Mouse (Mus musculus): ENCODE measurements around the gene Olfr586. TPM values are rescaled to one million over a fixed set of nuclear protein-coding genes. Genes with fewer than 3 reads are reported as not detected.

Gene Olfr586
- polyA plus RNA-seq (2012; rRNA removed): not detected in 2 replicates

DNA sequence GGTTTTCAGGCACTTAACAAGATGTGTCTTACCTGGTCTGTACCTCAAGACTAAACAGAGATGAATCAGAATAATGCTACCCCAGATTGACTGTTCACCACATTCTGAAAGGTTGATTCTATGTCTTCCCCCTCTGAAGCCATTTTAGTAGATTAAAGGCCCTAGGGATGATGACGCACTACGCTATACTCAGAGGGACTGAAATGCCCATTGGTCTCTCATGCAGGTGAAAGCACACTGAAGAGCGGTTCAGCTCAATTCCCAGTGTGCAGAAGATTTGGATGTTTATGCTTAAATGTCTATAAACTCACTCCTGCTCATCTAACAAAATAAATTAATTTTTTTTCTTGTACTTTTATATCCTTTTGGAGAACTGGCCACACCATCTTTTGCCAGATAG is at the start of gene Olfr586:
TSS of gene Olfr586 (minus strand) at position 101 of the 400 bp plus-strand sequence.

DNA sequence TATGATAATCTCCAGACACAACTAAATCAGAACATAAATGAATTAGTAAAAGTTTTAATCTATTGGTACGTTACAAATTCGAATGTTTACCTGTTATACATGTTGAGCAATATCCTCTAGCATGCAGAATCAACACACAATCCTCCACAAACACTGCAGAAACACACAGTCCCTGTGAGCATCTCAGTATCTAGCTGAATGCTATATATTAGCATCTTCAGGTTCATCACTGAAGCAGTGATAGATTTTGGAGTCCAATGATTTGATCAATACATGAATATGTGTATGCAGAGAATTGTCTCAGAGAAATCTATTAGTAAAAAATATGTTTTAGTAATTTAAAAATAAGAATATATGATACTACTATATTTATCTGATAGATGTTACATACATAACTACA is 30.8 kb upstream of the Olfr586 start, which contains the start of gene Olfr589:
TSS of gene Olfr589 (minus strand) at position 101 of the 400 bp plus-strand sequence.

DNA sequence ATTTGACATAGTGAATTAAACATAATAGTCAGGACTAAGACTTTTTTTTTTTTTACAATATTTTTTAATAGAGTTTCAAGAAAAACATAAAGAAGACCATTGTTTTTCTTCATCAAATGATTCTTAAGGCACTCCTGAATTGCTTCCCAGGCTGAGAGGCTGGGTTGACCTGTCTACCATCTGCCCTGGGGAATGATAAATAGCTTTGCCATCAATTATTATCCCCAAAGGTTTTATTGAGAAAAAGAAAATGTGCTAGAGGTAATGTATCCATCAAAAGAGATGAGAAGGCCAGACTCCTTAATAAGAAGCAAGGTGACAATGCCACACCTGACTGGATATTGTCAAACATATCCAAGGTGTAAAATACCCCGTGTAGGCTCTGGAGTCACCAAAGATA is 15.1 kb upstream of the Olfr586 start, which contains the start of gene Olfr588-ps1:
TSS of gene Olfr588-ps1 (plus strand) at position 301 of the 400 bp plus-strand sequence.

DNA sequence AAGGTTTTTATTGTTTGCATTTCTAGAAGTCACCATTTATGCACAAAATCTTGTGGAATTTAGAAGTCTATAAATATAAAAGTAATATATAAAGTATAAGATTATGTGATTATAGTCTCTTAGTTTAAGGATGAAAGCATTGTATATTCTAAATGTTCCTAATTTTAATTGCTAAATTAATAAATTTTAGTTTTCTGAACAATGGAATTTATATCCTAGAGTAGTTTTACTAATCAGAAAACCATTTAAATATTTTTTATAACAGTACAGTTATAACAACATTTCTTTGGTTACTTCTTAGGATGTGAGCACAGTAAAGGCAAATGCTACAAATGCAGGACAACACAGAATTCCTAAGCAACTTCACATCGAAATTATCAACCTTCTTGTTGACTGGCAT is 28.0 kb downstream of the Olfr586 start, which contains the start of gene Olfr585:
TSS of gene Olfr585 (plus strand) at position 301 of the 400 bp plus-strand sequence.

DNA sequence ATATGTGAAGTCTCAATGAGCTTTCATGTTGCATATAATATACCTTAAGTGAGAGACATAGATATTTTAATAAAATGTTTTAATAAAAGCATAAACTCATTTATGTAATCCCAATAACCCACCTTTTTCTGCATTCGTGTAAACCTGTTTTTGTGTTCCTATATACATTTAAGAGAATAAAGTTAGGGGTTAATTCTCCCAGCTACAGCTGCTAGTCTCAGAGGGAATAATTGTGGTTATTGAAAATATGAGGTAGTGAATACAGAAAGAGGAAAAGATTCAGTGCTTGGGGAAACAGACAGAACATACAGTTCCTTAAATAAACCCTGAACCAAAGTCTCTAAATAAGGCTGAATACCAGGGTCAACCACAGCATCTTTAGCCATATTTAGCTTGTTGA is 43.9 kb downstream of the Olfr586 start, which contains the start of gene Olfr584:
TSS of gene Olfr584 (plus strand) at position 301 of the 400 bp plus-strand sequence.

Other genes with a start within 250 kb of the Olfr586 start
- not detected in 2 replicates for gene Olfr568, start 248.5 kb downstream of the Olfr586 start, polyA plus RNA-seq (2012; rRNA removed)
- not detected in 2 replicates for gene Olfr569, start 234.8 kb downstream of the Olfr586 start, polyA plus RNA-seq (2012; rRNA removed)
- gene Olfr570, start 231.1 kb downstream of the Olfr586 start, polyA plus RNA-seq (2012; rRNA removed): 0.05 TPM in 1 of 2 replicates, not detected in the other
- gene Olfr571, start 208.1 kb downstream of the Olfr586 start, polyA plus RNA-seq (2012; rRNA removed): not detected in 2 replicates
- gene Olfr572, start 201.2 kb downstream of the Olfr586 start, polyA plus RNA-seq (2012; rRNA removed): not detected in 2 replicates
- not detected in 2 replicates for gene Olfr573-ps1, start 183.1 kb downstream of the Olfr586 start, polyA plus RNA-seq (2012; rRNA removed)
- gene Olfr574, start 177.2 kb downstream of the Olfr586 start, polyA plus RNA-seq (2012; rRNA removed): not detected in 2 replicates
- gene Olfr575, start 166.9 kb downstream of the Olfr586 start, polyA plus RNA-seq (2012; rRNA removed): not detected in 2 replicates
- not detected in 2 replicates for gene Olfr576, start 163.0 kb downstream of the Olfr586 start, polyA plus RNA-seq (2012; rRNA removed)
- gene Olfr577, start 149.7 kb downstream of the Olfr586 start, polyA plus RNA-seq (2012; rRNA removed): not detected in 2 replicates
- gene Olfr578, start 136.3 kb downstream of the Olfr586 start, polyA plus RNA-seq (2012; rRNA removed): not detected in 2 replicates
- not detected in 2 replicates for gene Olfr582, start 87.6 kb downstream of the Olfr586 start, polyA plus RNA-seq (2012; rRNA removed)
- not detected in 2 replicates for gene Olfr583, start 74.3 kb downstream of the Olfr586 start, polyA plus RNA-seq (2012; rRNA removed)
- not detected in 2 replicates for gene Olfr584, start 43.8 kb downstream of the Olfr586 start, polyA plus RNA-seq (2012; rRNA removed)
- gene Olfr585, start 27.9 kb downstream of the Olfr586 start, polyA plus RNA-seq (2012; rRNA removed): not detected in 2 replicates
- not detected in 2 replicates for gene Olfr588-ps1, start 15.2 kb upstream of the Olfr586 start, polyA plus RNA-seq (2012; rRNA removed)
- not detected in 2 replicates for gene Olfr589, start 30.7 kb upstream of the Olfr586 start, polyA plus RNA-seq (2012; rRNA removed)
- not detected in 2 replicates for gene Olfr591, start 52.7 kb upstream of the Olfr586 start, polyA plus RNA-seq (2012; rRNA removed)
- gene Olfr592, start 59.2 kb upstream of the Olfr586 start, polyA plus RNA-seq (2012; rRNA removed): not detected in 2 replicates
- not detected in 2 replicates for gene Olfr593, start 86.2 kb upstream of the Olfr586 start, polyA plus RNA-seq (2012; rRNA removed)
- gene Olfr594, start 91.4 kb upstream of the Olfr586 start, polyA plus RNA-seq (2012; rRNA removed): not detected in 2 replicates
- gene Usp17ld, start 126.9 kb upstream of the Olfr586 start, polyA plus RNA-seq (2012; rRNA removed): not detected in 2 replicates
- gene Olfr596, start 180.0 kb upstream of the Olfr586 start, polyA plus RNA-seq (2012; rRNA removed): not detected in 2 replicates
- not detected in 2 replicates for gene Olfr597, start 190.7 kb upstream of the Olfr586 start, polyA plus RNA-seq (2012; rRNA removed)
- not detected in 2 replicates for gene Olfr598, start 197.9 kb upstream of the Olfr586 start, polyA plus RNA-seq (2012; rRNA removed)
- gene Olfr599, start 210.3 kb upstream of the Olfr586 start, polyA plus RNA-seq (2012; rRNA removed): not detected in 2 replicates
- not detected in 2 replicates for gene Olfr600, start 224.0 kb upstream of the Olfr586 start, polyA plus RNA-seq (2012; rRNA removed)
- gene Olfr601, start 237.0 kb upstream of the Olfr586 start, polyA plus RNA-seq (2012; rRNA removed): not detected in 2 replicates

Measured in central nervous system, embryonic 18 days (tissue).